Mouse (Mus musculus) intestine, postnatal 0 days (tissue): ENCODE measurements at regions not wholly inside any gene's neighbourhood (a gene's known extent, or its start where the extent isn't known, plus 50 kb on each side); places are given as distances from the start of the nearest gene placed in this dataset.

Source experiments
- ATAC-seq: fragments of 200-750 bp; cut with Nextera tagmentation; 2 replicates; pipeline ENCODE4 v1.8.0; 2017; ENCODE audit warnings: mild to moderate bottlenecking, moderate TSS enrichment, moderate library complexity
- H3K27ac ChIP-seq: fragments of 300-500 bp; sonication (generic); 2 replicates; pipeline ENCODE4 v1.5.1; 2014; ENCODE audit warnings: mild to moderate bottlenecking, low read depth, low read length, moderate library complexity
- H3K27me3 ChIP-seq: fragments of 300-500 bp; sonication (generic); replicated peaks from 2 replicates; pipeline ENCODE4 v1.6.1; 2014; ENCODE audit warnings: low read length, mixed read lengths; ENCODE audit not compliant: control insufficient read depth, insufficient read depth
- H3K36me3 ChIP-seq: fragments of 300-500 bp; sonication (generic); 2 replicates; pipeline ENCODE4 v1.6.1; 2014; ENCODE audit warnings: mild to moderate bottlenecking, moderate library complexity; ENCODE audit not compliant: control insufficient read depth, insufficient read depth
- H3K4me1 ChIP-seq: fragments of 300-500 bp; sonication (generic); replicated peaks from 2 replicates; pipeline ENCODE4 v1.6.1; 2014; ENCODE audit warnings: antibody characterized with exemption, low read length, mixed read lengths; ENCODE audit not compliant: control insufficient read depth, insufficient read depth
- H3K4me2 ChIP-seq: fragments of 300-500 bp; sonication (generic); replicated peaks from 2 replicates; pipeline ENCODE4 v1.6.1; 2014; ENCODE audit warnings: low read depth, mild to moderate bottlenecking, moderate library complexity
- H3K4me3 ChIP-seq: fragments of 300-500 bp; sonication (generic); 2 replicates; pipeline ENCODE4 v1.5.1; 2014; ENCODE audit warnings: low read depth, low read length
- H3K9ac ChIP-seq: fragments of 300-500 bp; sonication (generic); 2 replicates; pipeline ENCODE4 v1.6.1; 2014; ENCODE audit warnings: mild to moderate bottlenecking, low read depth, low read length
- H3K9me3 ChIP-seq: fragments of 300-500 bp; sonication (generic); 2 replicates; pipeline ENCODE4 v1.6.1; 2016; ENCODE audit warnings: mixed run types; ENCODE audit not compliant: control insufficient read depth
- CTCF ChIP-seq: sonication (generic); IDR thresholded peaks from 2 replicates; pipeline ENCODE4 v1.5.1; 2016; ENCODE audit warnings: low read depth, mild to moderate bottlenecking, control low read depth, antibody characterized with exemption, moderate library complexity
- whole genome bisulfite sequencing: fragments of 180-500 bp; shearing (Covaris S2); extraction: QIAGEN DNeasy Blood & Tissue Kit; methylation state at CpG from one replicate; pipeline ENCODE4 v1.1.7; 2014; 5-methylcytosine and 5-hydroxymethylcytosine counted together

DNA sequence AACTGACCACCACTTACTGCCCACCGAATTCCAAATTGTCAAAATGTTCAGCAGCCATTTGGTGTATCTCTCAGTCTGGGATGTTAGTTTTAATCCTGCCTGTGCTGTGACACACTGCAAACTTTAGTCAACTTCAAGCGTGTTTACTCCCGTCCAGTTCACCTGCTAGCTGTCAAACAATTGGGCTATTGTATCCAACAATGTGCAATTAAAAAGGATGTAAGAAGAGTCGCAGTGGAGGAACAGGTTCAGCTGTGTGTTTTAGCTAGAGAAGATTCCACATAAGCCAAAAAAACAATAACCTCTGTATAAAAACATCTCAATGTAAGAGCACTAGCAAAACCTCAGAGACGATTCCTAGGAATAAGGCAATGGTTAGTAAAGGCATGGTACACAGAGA lies 392.7 kb upstream of the Prickle1 start:
- Histone ChIP-seq H3K4me3 (no peak overlapping the region), H3K4me2 (no peak overlapping the region), H3K4me1 (no peaks in the 10 kb centered on the region), H3K27me3 (no peaks in the 10 kb centered on the region), H3K9ac (no peak overlapping the region), H3K27ac (no peak overlapping the region), H3K36me3 (no peaks in the 10 kb centered on the region), H3K9me3 (no peaks in the 10 kb centered on the region)
- ATAC-seq, result no peak
- TF ChIP-seq CTCF, result no peak
- 39% methylated on average over 5 of the region's 5 CpGs for WGBS

DNA sequence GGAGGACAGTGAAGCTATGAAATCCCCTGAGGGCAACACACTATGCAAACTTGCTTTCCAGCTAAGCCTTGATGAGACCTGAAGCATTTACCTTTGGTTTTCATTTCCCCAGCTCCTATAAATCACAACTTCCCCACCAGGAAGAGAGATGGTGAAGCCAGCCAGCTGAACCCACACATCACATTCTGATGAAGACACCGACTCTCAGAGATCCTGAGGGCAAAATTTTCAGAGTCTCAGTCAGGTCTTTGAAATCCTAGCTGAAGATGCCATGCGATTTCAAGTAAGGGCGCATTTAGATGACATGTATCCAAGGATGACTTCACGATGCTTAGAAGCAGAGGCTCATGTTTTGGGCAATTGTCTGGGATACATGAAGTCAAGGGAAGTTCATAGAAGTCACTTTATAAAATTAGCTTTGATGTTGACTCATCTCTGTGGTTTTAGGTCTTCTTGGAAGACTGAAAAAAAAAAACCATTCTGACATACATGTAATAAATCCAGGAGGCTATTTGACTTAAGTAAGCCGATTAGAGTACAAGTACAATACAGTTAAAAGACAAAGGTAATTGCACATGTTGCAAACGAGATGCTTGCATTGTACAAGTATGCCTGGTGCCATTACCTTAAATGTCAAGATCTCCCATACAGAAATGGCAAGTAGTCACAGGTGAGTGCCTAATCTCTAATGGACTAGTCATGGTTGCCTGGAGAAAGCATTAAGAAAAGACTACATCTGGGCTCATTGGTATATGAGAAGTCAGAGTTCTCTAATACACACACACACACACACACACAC lies 391.1 kb upstream of the Prickle1 start:
- H3K9ac ChIP-seq, result no peak overlapping the region
- no peak overlapping the region for H3K27ac ChIP-seq
- no peaks in the 10 kb centered on the region for H3K4me1 ChIP-seq
- no peaks in the 10 kb centered on the region for H3K9me3 ChIP-seq
- TF ChIP-seq CTCF, result no peak
- 86% methylated on average over 6 of the region's 6 CpGs for WGBS
- H3K27me3 ChIP-seq, result no peaks in the 10 kb centered on the region
- H3K36me3 ChIP-seq, result no peaks in the 10 kb centered on the region
- H3K4me2 ChIP-seq, result no peak overlapping the region
- H3K4me3 ChIP-seq, result no peak overlapping the region
- no peak for ATAC-seq

DNA sequence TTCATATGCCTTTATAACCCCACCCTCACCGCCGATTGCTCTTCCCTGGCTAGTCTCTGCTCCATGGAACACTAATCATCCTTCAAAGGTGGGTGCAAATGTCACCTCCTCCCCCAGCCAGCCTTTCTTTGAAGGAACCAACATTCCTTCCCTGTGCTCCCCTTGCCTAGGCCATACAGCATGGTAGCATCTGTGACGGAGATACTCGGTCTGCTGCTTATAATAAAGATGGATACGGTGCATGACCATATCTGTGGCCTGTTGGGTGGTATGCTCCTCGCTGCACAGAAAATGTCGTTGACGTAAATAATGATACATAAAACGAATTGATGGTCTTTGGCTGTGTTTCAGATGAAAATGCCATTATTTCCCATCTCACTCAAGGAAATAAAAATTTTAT lies 386.4 kb upstream of the Prickle1 start:
- no peak overlapping the region for H3K27ac ChIP-seq
- no peak overlapping the region for H3K9ac ChIP-seq
- 80% methylated on average over 9 of the region's 9 CpGs for WGBS
- H3K27me3 ChIP-seq, result no peaks in the 10 kb centered on the region
- H3K9me3 ChIP-seq, result no peaks in the 10 kb centered on the region
- no peaks in the 10 kb centered on the region for H3K4me1 ChIP-seq
- H3K4me3 ChIP-seq, result no peak overlapping the region
- no peak for TF ChIP-seq CTCF
- no peak for ATAC-seq
- H3K36me3 ChIP-seq, result no peaks in the 10 kb centered on the region
- no peak overlapping the region for H3K4me2 ChIP-seq

DNA sequence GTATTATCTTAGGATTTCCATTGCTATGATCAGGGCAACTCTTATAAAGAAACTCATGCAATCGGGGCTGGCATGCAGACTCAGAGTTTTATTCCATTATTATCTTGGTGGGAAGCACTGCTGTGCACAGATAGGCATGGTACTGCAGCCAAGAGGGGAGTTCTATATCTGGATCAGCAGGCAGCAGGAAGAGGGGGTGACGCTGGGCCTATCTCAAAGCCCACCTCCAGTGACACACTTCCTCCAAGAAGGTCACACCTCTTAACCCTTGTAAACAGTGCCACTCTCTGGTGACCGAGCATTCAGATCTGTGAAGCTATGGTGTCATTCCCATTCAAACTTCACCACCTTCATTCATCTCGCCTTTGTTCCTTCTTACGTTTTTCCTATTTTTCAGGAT lies 381.8 kb upstream of the Prickle1 start:
- Histone ChIP-seq H3K4me2 (no peak overlapping the region), H3K9ac (no peak overlapping the region), H3K27ac (no peak overlapping the region), H3K27me3 (no peaks in the 10 kb centered on the region), H3K36me3 (no peaks in the 10 kb centered on the region), H3K4me3 (no peak overlapping the region), H3K9me3 (no peaks in the 10 kb centered on the region), H3K4me1 (no peaks in the 10 kb centered on the region)
- 85% methylated on average over 5 of the region's 5 CpGs for WGBS
- ATAC-seq, result no peak
- TF ChIP-seq CTCF, result peak; percentile 30

DNA sequence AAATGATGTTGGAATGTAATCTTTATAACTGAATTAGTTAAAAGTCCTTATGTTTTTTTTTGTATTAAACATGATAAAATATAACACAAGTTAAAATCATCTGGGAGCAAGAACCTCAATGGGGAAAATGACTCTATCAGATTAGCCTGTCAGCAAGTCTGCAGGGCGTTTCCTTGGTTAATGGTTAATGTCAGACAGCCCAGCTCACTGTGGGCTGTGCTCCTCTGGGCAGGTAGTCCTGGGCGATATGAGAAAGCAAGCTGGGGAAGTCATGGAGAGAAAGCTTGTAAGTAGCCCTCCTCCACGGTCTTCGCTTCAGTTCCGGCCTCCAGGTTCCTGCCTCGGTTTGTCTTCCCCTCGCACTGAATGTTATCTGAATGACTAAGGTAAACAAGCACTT lies 379.0 kb upstream of the Prickle1 start:
- 23% methylated on average over 7 of the region's 7 CpGs for WGBS
- peak overlapping the region; percentile 53 for H3K4me2 ChIP-seq
- H3K9ac ChIP-seq, result no peak overlapping the region
- H3K9me3 ChIP-seq, result no peaks in the 10 kb centered on the region
- no peak overlapping the region for H3K4me3 ChIP-seq
- H3K4me1 ChIP-seq, result no peaks in the 10 kb centered on the region
- H3K36me3 ChIP-seq, result no peaks in the 10 kb centered on the region
- peak; percentile 68; the same call in 1 of the 2 replicates for ATAC-seq
- H3K27ac ChIP-seq, result no peak overlapping the region; the same call in 1 of the 2 replicates
- TF ChIP-seq CTCF, result no peak
- H3K27me3 ChIP-seq, result no peaks in the 10 kb centered on the region

DNA sequence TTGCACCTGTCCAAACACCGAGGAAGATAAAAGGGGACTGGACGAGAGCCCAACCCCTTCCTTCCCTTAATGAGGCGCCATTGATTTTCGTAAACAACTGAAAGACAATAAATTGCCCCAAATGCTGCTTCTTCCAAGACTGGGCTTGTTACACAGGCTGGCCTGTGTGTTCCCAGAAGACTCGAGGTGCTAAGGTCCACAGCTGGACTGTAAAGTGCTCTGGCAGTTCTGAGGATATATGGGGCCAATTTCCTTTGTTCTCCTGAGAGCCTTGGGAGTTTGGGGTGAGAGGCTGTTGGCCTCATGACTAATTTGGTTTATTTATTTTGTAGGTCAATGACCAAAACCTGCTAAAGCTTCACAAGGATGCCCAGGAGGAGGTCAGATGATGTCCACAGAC lies 377.3 kb upstream of the Prickle1 start:
- Histone ChIP-seq H3K27me3 (no peaks in the 10 kb centered on the region), H3K4me1 (no peaks in the 10 kb centered on the region), H3K36me3 (no peaks in the 10 kb centered on the region), H3K9me3 (no peaks in the 10 kb centered on the region), H3K4me3 (no peak overlapping the region), H3K27ac (no peak overlapping the region), H3K9ac (no peak overlapping the region), H3K4me2 (no peak overlapping the region)
- 35% methylated on average over 5 of the region's 5 CpGs for WGBS
- no peak for ATAC-seq
- no peak for TF ChIP-seq CTCF

DNA sequence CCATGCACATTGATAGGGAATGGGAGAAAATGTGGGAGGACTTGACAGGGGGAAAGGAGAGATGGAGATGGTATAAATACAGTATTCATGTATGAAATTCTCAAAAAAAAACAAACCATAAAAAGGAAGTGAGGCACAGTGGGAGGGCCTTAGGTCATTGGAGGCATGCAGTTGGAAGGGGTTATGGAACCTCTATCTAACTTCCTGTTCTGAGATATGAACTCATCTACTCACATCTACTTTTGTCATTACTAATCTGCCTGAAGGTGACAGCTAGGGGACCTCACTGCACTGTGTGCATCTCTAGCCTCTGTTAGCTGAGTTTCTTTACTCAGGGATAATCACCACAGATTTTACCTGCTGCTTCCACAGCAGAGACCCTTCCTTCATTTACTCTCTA lies 366.3 kb upstream of the Prickle1 start:
- no peaks in the 10 kb centered on the region for H3K9me3 ChIP-seq
- no peak overlapping the region for H3K9ac ChIP-seq
- H3K4me1 ChIP-seq, result no peaks in the 10 kb centered on the region
- no peak for ATAC-seq
- no peak overlapping the region for H3K27ac ChIP-seq
- H3K4me2 ChIP-seq, result no peak overlapping the region
- no peaks in the 10 kb centered on the region for H3K27me3 ChIP-seq
- no peak overlapping the region for H3K4me3 ChIP-seq
- no peaks in the 10 kb centered on the region for H3K36me3 ChIP-seq
- no peak for TF ChIP-seq CTCF
